Mouse (Mus musculus): ENCODE measurements around the gene Scap. TPM values are rescaled to one million over a fixed set of nuclear protein-coding genes. Genes with fewer than 3 reads are reported as not detected.

The Scap gene
- total RNA-seq (2021), result 100 to 1,000 TPM in 1 of 2 experiments, 10 to 100 TPM in 1; 92.2 to 114 TPM
- long read RNA-seq, experiment 1, full-length matches to known transcripts, result 35 of 88 reads
- long read RNA-seq, experiment 1, partial matches to known transcripts, result 33 of 88 reads
- long read RNA-seq, experiment 1, other reads (novel, unspliced or antisense), result 20 of 88 reads
- long read RNA-seq, experiment 2, full-length matches to known transcripts, result 40 of 92 reads
- long read RNA-seq, experiment 2, partial matches to known transcripts, result 22 of 92 reads
- long read RNA-seq, experiment 2, other reads (novel, unspliced or antisense), result 30 of 92 reads

GRCm38 (mm10) chr9:110333135-110333895 lies at the start of gene Scap:
Gene Scap, plus strand, starts transcription at chr9:110333288.
- intact Hi-C loops (cut with DNase I), result no loop called here
- DNase-seq (ENCODE audit: low spot score in 2 of 2), result peak; percentile 95 to 98

GRCm38 (mm10) chr9:110284075-110284697 lies 48.9 kb upstream of the Scap start:
- DNase-seq (ENCODE audit: low spot score in 2 of 2), result no peak
- intact Hi-C loops (cut with DNase I), result no loop called here

- intact Hi-C loops (cut with DNase I), result loop anchor here (5.0 kb wide), 2 partner anchors 40 to 80 kb away; no protein-coding TSS in a partner anchor
- peak; percentile 62 to 80 for DNase-seq (ENCODE audit: low spot score in 2 of 2)
These were observed 45.7 kb upstream of the Scap start for GRCm38 (mm10) chr9:110287321-110287924.

GRCm38 (mm10) chr9:110293254-110293718 lies 39.8 kb upstream of the Scap start:
- peak; percentile 45 to 64 for DNase-seq (ENCODE audit: low spot score in 2 of 2)

GRCm38 (mm10) chr9:110293873-110294415 lies 39.1 kb upstream of the Scap start:
- intact Hi-C loops (cut with DNase I), result loop anchor here (10.0 kb wide), 1 partner anchor 399 kb away; no protein-coding TSS in a partner anchor
- DNase-seq (ENCODE audit: low spot score in 2 of 2), result peak; percentile 31 to 43

More at GRCm38 (mm10) chr9:110293254-110293718, 39.8 kb upstream of the Scap start:
- intact Hi-C loops (cut with DNase I), result loop anchor here (10.0 kb wide), 1 partner anchor 398 kb away; no protein-coding TSS in a partner anchor

GRCm38 (mm10) chr9:110294786-110295185 lies 38.3 kb upstream of the Scap start:
- intact Hi-C loops (cut with DNase I), result loop anchor here (5.0 to 10.0 kb wide), 2 partner anchors 122 to 400 kb away; no protein-coding TSS in a partner anchor
- no peak for DNase-seq (ENCODE audit: low spot score in 2 of 2)

- peak; percentile 92 to 94 for DNase-seq (ENCODE audit: low spot score in 2 of 2)
- intact Hi-C loops (cut with DNase I), result loop anchor here (5.0 to 10.0 kb wide), 2 partner anchors 125 to 402 kb away; no protein-coding TSS in a partner anchor
These were observed 36.0 kb upstream of the Scap start for GRCm38 (mm10) chr9:110296867-110297627.

- intact Hi-C loops (cut with DNase I), result no loop called here
- peak; percentile 19 to 44 for DNase-seq (ENCODE audit: low spot score in 2 of 2)
These were observed 28.6 kb upstream of the Scap start for GRCm38 (mm10) chr9:110304516-110304915.

- intact Hi-C loops (cut with DNase I), result no loop called here
- DNase-seq (ENCODE audit: low spot score in 2 of 2), result peak; percentile 90 to 94
These were observed 28.0 kb upstream of the Scap start, which contains the start of gene Elp6 for GRCm38 (mm10) chr9:110304969-110305651. Gene Elp6, plus strand, starts transcription at chr9:110305173.

- intact Hi-C loops (cut with DNase I), result no loop called here
- DNase-seq (ENCODE audit: low spot score in 2 of 2), result no peak
These were observed 26.7 kb upstream of the Scap start for GRCm38 (mm10) chr9:110306371-110306770.

GRCm38 (mm10) chr9:110314706-110315105 lies 18.4 kb upstream of the Scap start:
- DNase-seq (ENCODE audit: low spot score in 2 of 2), result no peak
- intact Hi-C loops (cut with DNase I), result no loop called here

GRCm38 (mm10) chr9:110315410-110315809 lies 17.7 kb upstream of the Scap start:
- intact Hi-C loops (cut with DNase I), result no loop called here
- DNase-seq (ENCODE audit: low spot score in 2 of 2), result no peak

- intact Hi-C loops (cut with DNase I), result no loop called here
- no peak for DNase-seq (ENCODE audit: low spot score in 2 of 2)
These were observed 17.2 kb upstream of the Scap start for GRCm38 (mm10) chr9:110315904-110316303.

- DNase-seq (ENCODE audit: low spot score in 2 of 2), result no peak
- intact Hi-C loops (cut with DNase I), result no loop called here
These were observed 16.6 kb upstream of the Scap start for GRCm38 (mm10) chr9:110316503-110316902.

- intact Hi-C loops (cut with DNase I), result no loop called here
- no peak for DNase-seq (ENCODE audit: low spot score in 2 of 2)
These were observed 12.3 kb upstream of the Scap start for GRCm38 (mm10) chr9:110320769-110321168.

- intact Hi-C loops (cut with DNase I), result no loop called here
- no peak for DNase-seq (ENCODE audit: low spot score in 2 of 2)
These were observed 10.1 kb upstream of the Scap start for GRCm38 (mm10) chr9:110322972-110323371.

GRCm38 (mm10) chr9:110324181-110324580 lies 8.9 kb upstream of the Scap start:
- no peak for DNase-seq (ENCODE audit: low spot score in 2 of 2)
- intact Hi-C loops (cut with DNase I), result no loop called here

- no peak for DNase-seq (ENCODE audit: low spot score in 2 of 2)
- intact Hi-C loops (cut with DNase I), result no loop called here
These were observed 4.9 kb upstream of the Scap start for GRCm38 (mm10) chr9:110328178-110328577.

All from left cerebral cortex, postnatal 14 days (tissue).